Mouse (Mus musculus): ENCODE results near the gene Noxa1. TPM values are rescaled to one million over a fixed set of nuclear protein-coding genes. Genes with fewer than 3 reads are reported as not detected.

Noxa1 gene
- not detected in 2 replicates for polyA plus RNA-seq (2015; fragmentation: Nextera tagmentation; extraction: Ambion mirVana)

DNA sequence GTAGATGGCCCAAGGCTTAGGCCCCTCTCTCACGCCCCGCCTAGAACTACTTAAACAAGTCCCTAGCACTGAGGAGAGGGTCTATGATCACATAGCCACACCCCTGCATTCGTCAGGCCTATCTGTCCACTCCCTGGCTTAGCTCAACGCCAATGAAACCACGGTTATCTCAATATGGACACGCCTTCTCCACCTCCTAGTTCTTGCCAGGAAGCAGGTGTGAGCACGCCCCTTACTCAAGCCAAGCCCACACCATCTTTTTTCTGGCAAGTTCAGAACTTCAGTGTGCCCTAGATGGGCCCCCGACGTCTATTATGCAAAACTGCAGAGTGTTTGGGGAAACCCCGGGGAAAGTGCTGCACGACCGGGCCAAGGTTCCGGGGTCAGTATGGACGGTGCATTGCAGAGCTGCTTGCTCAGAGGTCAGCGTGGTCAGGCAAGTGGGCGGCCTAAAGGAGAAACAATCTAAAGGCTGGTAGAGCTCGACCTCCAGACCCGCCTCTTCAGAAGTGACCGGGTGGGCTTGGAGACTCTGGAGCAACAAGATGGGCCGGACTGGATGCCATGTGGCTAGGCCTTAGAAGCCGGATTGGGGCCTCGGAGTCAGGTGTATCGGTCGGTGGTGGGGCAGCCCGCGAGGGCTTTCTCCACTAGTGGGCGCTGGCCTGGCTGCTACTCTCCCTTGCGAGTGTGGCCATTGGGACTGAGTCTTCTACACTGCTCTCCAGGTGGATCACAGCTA lies at the start of gene Noxa1:
Gene Noxa1, minus strand, starts transcription at position 41 of the 742 bp plus-strand sequence.

GRCm38 (mm10) chr2:25080076-25080475 lies 14.9 kb downstream of the Noxa1 start, which contains the start of gene Entpd8:
TSS of gene Entpd8 (plus strand) at chr2:25080304.

GRCm38 (mm10) chr2:25054221-25055067 lies 40.5 kb downstream of the Noxa1 start, which contains the start of gene Nsmf:
TSS of gene Nsmf (plus strand) at chr2:25054355.

Small RNA genes lying within 50 kb of the gene (microRNA-seq; reads per million reads assigned to microRNA genes)
- gene Gm24328 (not detected), gene Mir7664 (not detected)

Other genes with a start within 250 kb of the Noxa1 start
- gene Ehmt1, start 175.5 kb downstream of the Noxa1 start, polyA plus RNA-seq (2015; fragmentation: Nextera tagmentation; extraction: Ambion mirVana): 54.0 and 59.0 TPM in 2 replicates
- 45.2 and 47.6 TPM in 2 replicates for gene Arrdc1, start 159.9 kb downstream of the Noxa1 start, polyA plus RNA-seq (2015; fragmentation: Nextera tagmentation; extraction: Ambion mirVana)
- gene Zmynd19, start 145.4 kb downstream of the Noxa1 start, polyA plus RNA-seq (2015; fragmentation: Nextera tagmentation; extraction: Ambion mirVana): 23.2 and 24.4 TPM in 2 replicates
- gene Dph7, start 132.7 kb downstream of the Noxa1 start, polyA plus RNA-seq (2015; fragmentation: Nextera tagmentation; extraction: Ambion mirVana): 32.5 and 32.9 TPM in 2 replicates
- 215 and 225 TPM in 2 replicates for gene Mrpl41, start 120.1 kb downstream of the Noxa1 start, polyA plus RNA-seq (2015; fragmentation: Nextera tagmentation; extraction: Ambion mirVana)
- 3.8 and 4.0 TPM in 2 replicates for gene Pnpla7, start 119.1 kb downstream of the Noxa1 start, polyA plus RNA-seq (2015; fragmentation: Nextera tagmentation; extraction: Ambion mirVana)
- gene Nsmf, start 40.8 kb downstream of the Noxa1 start, polyA plus RNA-seq (2015; fragmentation: Nextera tagmentation; extraction: Ambion mirVana): 160 and 185 TPM in 2 replicates
- gene Entpd8, start 14.8 kb downstream of the Noxa1 start, polyA plus RNA-seq (2015; fragmentation: Nextera tagmentation; extraction: Ambion mirVana): not detected in 2 replicates
- gene Nrarp, start 85.6 kb upstream of the Noxa1 start, polyA plus RNA-seq (2015; fragmentation: Nextera tagmentation; extraction: Ambion mirVana): 15.8 TPM in 2 replicates
- 1.7 and 2.2 TPM in 2 replicates for gene Tor4a, start 101.7 kb upstream of the Noxa1 start, polyA plus RNA-seq (2015; fragmentation: Nextera tagmentation; extraction: Ambion mirVana)
- 73.6 and 78.9 TPM in 2 replicates for gene Nelfb, start 116.3 kb upstream of the Noxa1 start, polyA plus RNA-seq (2015; fragmentation: Nextera tagmentation; extraction: Ambion mirVana)
- gene Stpg3, start 119.5 kb upstream of the Noxa1 start, polyA plus RNA-seq (2015; fragmentation: Nextera tagmentation; extraction: Ambion mirVana): 0.12 TPM in 1 of 2 replicates, not detected in the other
- gene Fam166a, start 123.6 kb upstream of the Noxa1 start, polyA plus RNA-seq (2015; fragmentation: Nextera tagmentation; extraction: Ambion mirVana): 0.53 TPM in 1 of 2 replicates, not detected in the other
- gene Tubb4b, start 129.6 kb upstream of the Noxa1 start, polyA plus RNA-seq (2015; fragmentation: Nextera tagmentation; extraction: Ambion mirVana): 538 and 555 TPM in 2 replicates
- not detected in 2 replicates for gene Slc34a3, start 139.2 kb upstream of the Noxa1 start, polyA plus RNA-seq (2015; fragmentation: Nextera tagmentation; extraction: Ambion mirVana)
- gene Rnf224, start 141.6 kb upstream of the Noxa1 start, polyA plus RNA-seq (2015; fragmentation: Nextera tagmentation; extraction: Ambion mirVana): not detected in 2 replicates
- 233 and 275 TPM in 2 replicates for gene Rnf208, start 147.1 kb upstream of the Noxa1 start, polyA plus RNA-seq (2015; fragmentation: Nextera tagmentation; extraction: Ambion mirVana)
- gene Cysrt1, start 147.3 kb upstream of the Noxa1 start, polyA plus RNA-seq (2015; fragmentation: Nextera tagmentation; extraction: Ambion mirVana): 0.18 TPM in 1 of 2 replicates, not detected in the other
- gene AL732309.1, start 151.7 kb upstream of the Noxa1 start, polyA plus RNA-seq (2015; fragmentation: Nextera tagmentation; extraction: Ambion mirVana): 2.6 and 3.2 TPM in 2 replicates
- gene Tmem203, start 160.3 kb upstream of the Noxa1 start, polyA plus RNA-seq (2015; fragmentation: Nextera tagmentation; extraction: Ambion mirVana): 23.8 and 25.9 TPM in 2 replicates
- 15.4 and 16.4 TPM in 2 replicates for gene Tprn, start 167.5 kb upstream of the Noxa1 start, polyA plus RNA-seq (2015; fragmentation: Nextera tagmentation; extraction: Ambion mirVana)
- 166 and 169 TPM in 2 replicates for gene Ssna1, start 177.3 kb upstream of the Noxa1 start, polyA plus RNA-seq (2015; fragmentation: Nextera tagmentation; extraction: Ambion mirVana)
- 86.3 and 90.8 TPM in 2 replicates for gene Anapc2, start 177.3 kb upstream of the Noxa1 start, polyA plus RNA-seq (2015; fragmentation: Nextera tagmentation; extraction: Ambion mirVana)
- gene Tmem210, start 193.0 kb upstream of the Noxa1 start, polyA plus RNA-seq (2015; fragmentation: Nextera tagmentation; extraction: Ambion mirVana): 0.34 TPM in 1 of 2 replicates, not detected in the other
- 0.13 and 0.38 TPM in 2 replicates for gene Lrrc26, start 194.8 kb upstream of the Noxa1 start, polyA plus RNA-seq (2015; fragmentation: Nextera tagmentation; extraction: Ambion mirVana)
- gene Grin1, start 224.0 kb upstream of the Noxa1 start, polyA plus RNA-seq (2015; fragmentation: Nextera tagmentation; extraction: Ambion mirVana): 89.6 and 112 TPM in 2 replicates
- 46.6 and 48.4 TPM in 2 replicates for gene Man1b1, start 237.2 kb upstream of the Noxa1 start, polyA plus RNA-seq (2015; fragmentation: Nextera tagmentation; extraction: Ambion mirVana)

Measured in neural tube, postnatal 0 days (tissue).